Mouse (Mus musculus) embryonic fibroblast, embryonic 13.5 days (primary cell): ENCODE data around the gene Rbpms2.

Experiments
- CTCF ChIP-seq: IDR thresholded peaks from 2 replicates; pipeline ENCODE4 v1.5.1; 2011; ENCODE audit warnings: mild to moderate bottlenecking, control low read depth, low read length, moderate library complexity, borderline replicate concordance; ENCODE audit not compliant: insufficient read depth
- POLR2A ChIP-seq: IDR thresholded peaks from 2 replicates; pipeline ENCODE4 v1.6.1; 2011; ENCODE audit warnings: low read depth, mild to moderate bottlenecking, control low read depth, low read length, moderate library complexity

DNA sequence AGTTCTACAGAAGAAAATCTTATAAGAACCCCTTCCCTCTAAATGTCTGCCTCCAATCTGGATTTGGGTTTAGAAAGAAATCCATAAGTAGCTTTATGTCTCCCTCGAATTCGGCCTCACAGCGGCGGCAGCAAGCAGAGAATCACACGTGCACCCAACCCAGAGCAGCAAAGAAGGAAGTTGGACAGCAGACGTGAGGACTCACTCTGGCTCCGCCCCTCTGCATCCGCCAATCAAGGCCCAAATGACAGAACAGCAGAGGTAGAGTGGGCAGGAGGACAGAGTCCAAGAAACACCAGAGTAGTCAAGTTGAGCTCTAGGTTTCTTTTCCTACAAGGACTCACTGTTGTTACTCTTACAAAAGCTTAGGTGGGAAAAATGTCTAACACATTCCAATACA, 46.4 kb upstream of the Rbpms2 start:
- no peak for TF ChIP-seq CTCF
- TF ChIP-seq POLR2A, result no peak
